Mouse (Mus musculus) spleen, adult 2 months (tissue): ENCODE data around the gene Ndn.

Experiments
- CTCF ChIP-seq: fragments of 200-500 bp; IDR thresholded peaks from 2 replicates; pipeline ENCODE4 v1.5.1; 2011; ENCODE audit warnings: mild to moderate bottlenecking, inconsistent platforms; ENCODE audit not compliant: insufficient read depth, insufficient read length, insufficient replicate concordance; ENCODE audit errors: extremely low read depth
- POLR2A ChIP-seq: fragments of 200-500 bp; IDR thresholded peaks from 2 replicates; pipeline ENCODE4 v1.6.1; 2011; ENCODE audit warnings: low read depth, low read length, inconsistent platforms

DNA sequence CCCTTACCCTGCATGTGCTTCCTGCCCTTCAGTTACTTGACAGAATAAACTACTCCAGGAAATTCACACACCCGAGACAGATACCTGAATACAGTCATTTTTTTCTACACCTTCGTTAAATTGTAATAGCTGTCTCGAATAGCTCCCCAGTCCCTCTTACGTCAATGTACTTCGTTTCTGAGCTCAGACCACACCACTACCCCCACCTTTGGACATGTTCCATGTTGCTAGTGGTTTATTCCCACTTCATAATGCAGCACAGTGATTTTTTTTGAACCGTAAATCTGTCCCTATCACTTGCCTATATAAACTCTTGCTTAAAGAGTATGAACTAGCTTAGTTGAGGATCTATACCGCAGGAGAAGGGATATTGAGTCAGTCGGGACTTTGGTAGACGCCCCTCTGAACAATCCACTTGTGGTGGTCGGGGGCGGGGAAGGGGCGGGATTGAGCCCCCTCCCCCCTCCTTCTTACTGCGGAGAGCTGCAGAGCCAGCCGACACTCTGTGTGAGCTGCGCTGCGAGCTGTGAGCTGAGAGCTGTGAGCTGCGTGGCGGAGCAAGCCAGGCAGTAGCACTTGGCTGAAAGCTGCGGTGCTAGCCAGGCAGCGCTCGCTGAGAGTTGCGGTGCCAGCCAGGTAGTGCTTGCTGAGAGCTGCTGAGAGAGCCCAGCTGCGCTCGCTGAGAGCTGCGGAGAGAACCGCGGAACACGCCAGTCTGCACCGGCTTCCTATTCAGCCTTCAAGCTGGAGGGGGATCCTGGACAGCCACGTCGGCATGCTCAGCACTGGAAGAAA is 30.3 kb downstream of the Ndn start, which contains the start of gene Magel2:
- TF ChIP-seq POLR2A (no peak), CTCF (no peak)
